Mouse (Mus musculus): ENCODE measurements around the gene Theg. TPM values are rescaled to one million over a fixed set of nuclear protein-coding genes. Genes with fewer than 3 reads are reported as not detected.
A peak's percentile ranks its signal among the peaks of the same experiment; 100 is the strongest.

Theg gene
- polyA plus RNA-seq, 1 experiment = not detected

- H3K27ac ChIP-seq (ENCODE audit: insufficient read depth, low read length) = no peak overlapping the region
- 23% methylated on average over 10 of the region's 10 CpGs for WGBS
- peak overlapping the region; percentile 90 for H3K4me3 ChIP-seq (replicated peaks; ENCODE audit: insufficient read depth, low read depth, low read length)
Observed at GRCm38 (mm10) chr10:79553691-79554090, 33.4 kb downstream of the Theg start.

DNA sequence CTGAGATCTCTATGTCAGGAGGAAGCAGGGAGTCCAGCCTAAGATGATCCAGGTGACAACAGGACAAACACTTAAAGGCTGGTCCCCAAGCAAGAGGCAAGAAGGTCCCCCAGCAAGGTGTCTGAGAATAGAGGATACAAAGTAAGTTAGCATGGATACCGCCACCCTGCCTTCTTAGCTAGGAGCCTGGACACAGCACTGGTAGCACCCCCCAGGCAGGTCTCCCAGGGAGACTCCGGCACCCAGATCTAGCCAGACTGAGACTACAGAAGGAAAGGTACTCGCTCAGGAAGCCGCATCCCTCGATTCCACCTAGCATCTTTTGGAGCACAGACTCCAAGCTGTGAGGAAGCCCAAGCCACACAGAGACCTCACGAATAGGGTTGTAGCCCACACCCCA lies 34.0 kb downstream of the Theg start:
- 84% methylated on average over 6 of the region's 6 CpGs for WGBS
- TF ChIP-seq CTCF (IDR thresholded peaks at IDR 0.05; ENCODE audit: borderline replicate concordance, insufficient read depth, low read depth, low read length) = no peak
- TF ChIP-seq POLR2A (IDR thresholded peaks at IDR 0.05; ENCODE audit: borderline replicate concordance, insufficient read depth, low read length) = no peak
- Histone ChIP-seq H3K4me1 (ENCODE audit: control insufficient read depth, insufficient read depth, low read length) (peaks cover 15% of the 10 kb centered on the region), H3K27ac (ENCODE audit: insufficient read depth, low read length) (no peak overlapping the region), H3K27me3 (ENCODE audit: control insufficient read depth, insufficient read depth, low read length) (no peaks in the 10 kb centered on the region), H3K4me3 (replicated peaks; ENCODE audit: insufficient read depth, low read depth, low read length) (no peak overlapping the region)
- peak in 1 of 2 experiments; percentile 6 for DNase-seq

More at GRCm38 (mm10) chr10:79553691-79554090, 33.4 kb downstream of the Theg start:
- Histone ChIP-seq H3K4me1 (ENCODE audit: control insufficient read depth, insufficient read depth, low read length) (peaks cover 15% of the 10 kb centered on the region), H3K27me3 (ENCODE audit: control insufficient read depth, insufficient read depth, low read length) (no peaks in the 10 kb centered on the region)
- peak in 1 of 2 experiments; percentile 7 for DNase-seq
- no peak for TF ChIP-seq POLR2A (IDR thresholded peaks at IDR 0.05; ENCODE audit: borderline replicate concordance, insufficient read depth, low read length)
- TF ChIP-seq CTCF (IDR thresholded peaks at IDR 0.05; ENCODE audit: borderline replicate concordance, insufficient read depth, low read depth, low read length) = no peak

GRCm38 (mm10) chr10:79552531-79552930 lies 34.6 kb downstream of the Theg start:
- H3K4me3 ChIP-seq (replicated peaks; ENCODE audit: insufficient read depth, low read depth, low read length) = no peak overlapping the region
- 75% methylated on average over 8 of the region's 8 CpGs for WGBS
- no peak for TF ChIP-seq CTCF (IDR thresholded peaks at IDR 0.05; ENCODE audit: borderline replicate concordance, insufficient read depth, low read depth, low read length)
- no peak for TF ChIP-seq POLR2A (IDR thresholded peaks at IDR 0.05; ENCODE audit: borderline replicate concordance, insufficient read depth, low read length)
- peaks cover 15% of the 10 kb centered on the region for H3K4me1 ChIP-seq (ENCODE audit: control insufficient read depth, insufficient read depth, low read length)
- DNase-seq = peak in 1 of 2 experiments; percentile 7
- H3K27ac ChIP-seq (ENCODE audit: insufficient read depth, low read length) = no peak overlapping the region
- H3K27me3 ChIP-seq (ENCODE audit: control insufficient read depth, insufficient read depth, low read length) = no peaks in the 10 kb centered on the region

DNA sequence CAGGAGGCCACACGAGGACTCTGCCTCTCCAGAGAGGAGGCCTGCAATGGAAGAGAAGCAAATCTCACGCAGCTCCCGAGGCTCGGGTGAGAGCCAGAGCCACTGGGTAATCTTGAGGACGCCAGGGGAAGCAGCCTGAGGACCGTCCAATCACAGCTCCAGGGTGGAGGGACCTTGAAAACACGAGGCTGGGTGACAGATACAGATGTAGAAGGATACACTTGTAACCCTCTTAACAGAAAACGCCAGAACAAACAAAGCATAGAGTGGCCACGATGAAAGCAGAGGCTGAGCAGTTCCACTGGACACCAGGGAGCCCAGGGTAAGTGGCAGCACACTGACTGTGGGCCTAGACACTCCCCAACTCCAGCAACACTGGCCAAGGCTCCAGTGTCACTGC lies 36.8 kb downstream of the Theg start:
- DNase-seq = no peak
- Histone ChIP-seq H3K4me3 (replicated peaks; ENCODE audit: insufficient read depth, low read depth, low read length) (no peak overlapping the region), H3K27ac (ENCODE audit: insufficient read depth, low read length) (no peak overlapping the region), H3K27me3 (ENCODE audit: control insufficient read depth, insufficient read depth, low read length) (no peaks in the 10 kb centered on the region), H3K4me1 (ENCODE audit: control insufficient read depth, insufficient read depth, low read length) (peaks cover 13% of the 10 kb centered on the region)
- WGBS = 79% methylated on average over 9 of the region's 9 CpGs
- TF ChIP-seq POLR2A (IDR thresholded peaks at IDR 0.05; ENCODE audit: borderline replicate concordance, insufficient read depth, low read length) (no peak), CTCF (IDR thresholded peaks at IDR 0.05; ENCODE audit: borderline replicate concordance, insufficient read depth, low read depth, low read length) (no peak)

DNA sequence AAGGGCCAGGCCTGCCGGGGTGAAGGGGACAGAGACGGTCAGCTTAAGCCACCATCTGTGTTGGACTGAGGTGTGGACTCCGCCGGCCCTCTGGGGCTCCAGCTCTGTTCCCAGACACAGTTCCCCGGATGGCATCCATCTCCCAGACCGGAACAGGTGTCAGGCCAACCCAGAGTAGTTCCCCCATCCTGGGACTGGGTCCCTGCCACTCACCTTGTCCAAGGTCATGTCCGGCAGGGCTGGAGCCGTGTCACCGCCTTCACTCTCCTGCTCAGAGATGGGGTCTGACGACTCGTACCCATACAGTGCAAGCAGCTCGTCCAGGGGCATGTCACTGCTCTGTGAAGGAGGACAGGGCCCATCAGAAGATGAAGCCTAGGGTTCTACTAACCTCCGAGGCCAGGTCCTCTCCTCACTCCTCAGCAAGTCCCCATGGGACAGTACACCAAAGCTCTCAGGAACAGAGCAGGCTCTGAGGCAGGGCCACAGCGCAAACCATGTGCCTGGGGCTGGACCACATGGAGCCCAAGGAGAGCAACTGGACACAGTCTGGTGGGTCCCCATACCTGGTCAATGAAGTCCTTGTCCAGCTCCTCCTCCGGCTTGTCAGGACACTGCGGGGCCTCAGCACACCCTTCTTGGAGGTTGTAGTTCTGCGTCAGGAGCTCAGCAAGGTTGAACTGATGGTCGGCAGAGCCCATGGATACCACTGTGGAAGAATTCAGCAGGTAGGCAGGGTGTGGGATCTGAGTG lies 38.0 kb downstream of the Theg start:
- no peak for DNase-seq
- no peak overlapping the region for H3K4me3 ChIP-seq (replicated peaks; ENCODE audit: insufficient read depth, low read depth, low read length)
- H3K4me1 ChIP-seq (ENCODE audit: control insufficient read depth, insufficient read depth, low read length) = peaks cover 11% of the 10 kb centered on the region
- H3K27ac ChIP-seq (ENCODE audit: insufficient read depth, low read length) = no peak overlapping the region
- TF ChIP-seq POLR2A (IDR thresholded peaks at IDR 0.05; ENCODE audit: borderline replicate concordance, insufficient read depth, low read length) = no peak
- H3K27me3 ChIP-seq (ENCODE audit: control insufficient read depth, insufficient read depth, low read length) = no peaks in the 10 kb centered on the region
- 91% methylated on average over 18 of the region's 18 CpGs for WGBS

DNA sequence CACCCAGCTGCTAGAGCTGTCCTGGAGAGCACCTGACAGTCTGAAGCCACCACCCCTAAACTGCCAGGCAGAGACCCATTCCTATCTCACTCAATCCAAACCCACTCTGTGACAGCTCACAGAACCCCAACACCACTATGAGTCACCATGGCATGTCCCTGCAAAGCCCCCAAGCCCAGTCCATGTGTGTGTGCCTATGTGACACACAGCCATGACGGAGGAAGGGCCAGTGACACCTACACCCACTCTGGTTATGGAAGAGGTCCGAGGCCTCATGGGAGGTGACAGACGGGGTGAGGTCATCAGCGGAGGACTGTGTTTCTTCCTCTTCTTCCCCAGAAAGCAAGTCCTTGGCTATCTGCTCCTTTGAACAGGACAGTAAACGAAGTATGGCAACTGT lies 38.6 kb downstream of the Theg start:
- H3K4me1 ChIP-seq (ENCODE audit: control insufficient read depth, insufficient read depth, low read length) = peaks cover 6% of the 10 kb centered on the region; the same call in 1 of the 2 replicates
- WGBS = 94% methylated on average over 5 of the region's 5 CpGs
- no peaks in the 10 kb centered on the region for H3K27me3 ChIP-seq (ENCODE audit: control insufficient read depth, insufficient read depth, low read length)
- TF ChIP-seq POLR2A (IDR thresholded peaks at IDR 0.05; ENCODE audit: borderline replicate concordance, insufficient read depth, low read length) (no peak), CTCF (IDR thresholded peaks at IDR 0.05; ENCODE audit: borderline replicate concordance, insufficient read depth, low read depth, low read length) (no peak)
- H3K4me3 ChIP-seq (replicated peaks; ENCODE audit: insufficient read depth, low read depth, low read length) = no peak overlapping the region
- no peak overlapping the region for H3K27ac ChIP-seq (ENCODE audit: insufficient read depth, low read length)
- DNase-seq = no peak

- no peak for TF ChIP-seq CTCF (IDR thresholded peaks at IDR 0.05; ENCODE audit: borderline replicate concordance, insufficient read depth, low read depth, low read length)
- TF ChIP-seq POLR2A (IDR thresholded peaks at IDR 0.05; ENCODE audit: borderline replicate concordance, insufficient read depth, low read length) = no peak
- H3K4me1 ChIP-seq (ENCODE audit: control insufficient read depth, insufficient read depth, low read length) = no peaks in the 10 kb centered on the region
- no peak overlapping the region for H3K4me3 ChIP-seq (replicated peaks; ENCODE audit: insufficient read depth, low read depth, low read length)
- no peaks in the 10 kb centered on the region for H3K27me3 ChIP-seq (ENCODE audit: control insufficient read depth, insufficient read depth, low read length)
- no peak overlapping the region for H3K27ac ChIP-seq (ENCODE audit: insufficient read depth, low read length)
- WGBS = 83% methylated on average over 5 of the region's 5 CpGs
- no peak for DNase-seq
Observed at GRCm38 (mm10) chr10:79547148-79547675, 39.9 kb downstream of the Theg start.

GRCm38 (mm10) chr10:79546483-79546882 lies 40.6 kb downstream of the Theg start:
- Histone ChIP-seq H3K27me3 (ENCODE audit: control insufficient read depth, insufficient read depth, low read length) (no peaks in the 10 kb centered on the region), H3K27ac (ENCODE audit: insufficient read depth, low read length) (no peak overlapping the region), H3K4me1 (ENCODE audit: control insufficient read depth, insufficient read depth, low read length) (no peaks in the 10 kb centered on the region; the same call in 1 of the 2 replicates), H3K4me3 (replicated peaks; ENCODE audit: insufficient read depth, low read depth, low read length) (no peak overlapping the region)
- WGBS = 91% methylated on average over 11 of the region's 11 CpGs
- TF ChIP-seq POLR2A (IDR thresholded peaks at IDR 0.05; ENCODE audit: borderline replicate concordance, insufficient read depth, low read length) = no peak
- no peak for TF ChIP-seq CTCF (IDR thresholded peaks at IDR 0.05; ENCODE audit: borderline replicate concordance, insufficient read depth, low read depth, low read length)
- DNase-seq = no peak
